Mouse (Mus musculus) liver, embryonic 14.5 days (tissue): ENCODE measurements around the gene Sgsh. TPM values are rescaled to one million over a fixed set of nuclear protein-coding genes. Genes with fewer than 3 reads are reported as not detected.

Experiments
- ATAC-seq: fragments of 200-750 bp; cut with Nextera tagmentation; 2 replicates; pipeline ENCODE4 v1.8.0; 2017; ENCODE audit warnings: moderate number of reproducible peaks, mild to moderate bottlenecking, moderate library complexity; ENCODE audit not compliant: insufficient read depth
- DNase-seq, 3 experiments: peaks; one replicate each; pipeline ENCODE4 v3.0.0-alpha.2; 2012 to 2013; ENCODE audit warnings: low read depth in 3 of 3, low spot score in 3 of 3
- H3K27ac ChIP-seq: fragments of 300-500 bp; sonication (generic); 2 replicates; pipeline ENCODE4 v1.5.1; 2014; ENCODE audit warnings: moderate library complexity, mild to moderate bottlenecking, control low read depth, inconsistent platforms
- H3K27me3 ChIP-seq: fragments of 300-500 bp; sonication (generic); 2 replicates; pipeline ENCODE4 v1.6.1; 2014; ENCODE audit warnings: mild to moderate bottlenecking, low read length, moderate library complexity; ENCODE audit not compliant: control insufficient read depth, insufficient read depth
- H3K36me3 ChIP-seq: fragments of 300-500 bp; sonication (generic); replicated peaks from 2 replicates; pipeline ENCODE4 v1.6.1; 2014; ENCODE audit warnings: low read depth; ENCODE audit not compliant: control insufficient read depth, insufficient read depth
- H3K4me1 ChIP-seq, 2 experiments: fragments of 200-500 bp in 1 of 2; fragments of 300-500 bp in 1 of 2; sonication (generic) in 1 of 2; replicated peaks; 2 replicates each; pipeline ENCODE4 v1.6.1; 2012 to 2014; ENCODE audit warnings: antibody characterized with exemption in 1 of 2, inconsistent platforms in 1 of 2, low read length in 1 of 2; ENCODE audit not compliant: control insufficient read depth in 2 of 2, insufficient read depth in 2 of 2
- H3K4me2 ChIP-seq: fragments of 300-500 bp; sonication (generic); 2 replicates; pipeline ENCODE4 v1.6.1; 2014; ENCODE audit warnings: low read depth, mild to moderate bottlenecking, control low read depth, moderate library complexity
- H3K4me3 ChIP-seq, 2 experiments: fragments of 200-500 bp in 1 of 2; fragments of 300-500 bp in 1 of 2; sonication (generic) in 1 of 2; 2 replicates each; pipeline ENCODE4 v1.5.1; 2012 to 2014; ENCODE audit warnings: low read depth in 2 of 2, low read length in 2 of 2, mild to moderate bottlenecking in 2 of 2, control low read depth in 1 of 2, inconsistent platforms in 1 of 2, moderate library complexity in 1 of 2; ENCODE audit not compliant: insufficient read depth in 1 of 2
- H3K9ac ChIP-seq: fragments of 300-500 bp; sonication (generic); replicated peaks from 2 replicates; pipeline ENCODE4 v1.6.1; 2014; ENCODE audit warnings: mild to moderate bottlenecking, control low read depth, moderate library complexity
- H3K9me3 ChIP-seq: fragments of 300-500 bp; sonication (generic); 2 replicates; pipeline ENCODE4 v1.6.1; 2016; ENCODE audit warnings: low read length, mixed read lengths; ENCODE audit not compliant: control insufficient read depth
- CTCF ChIP-seq: IDR thresholded peaks from 2 replicates; pipeline ENCODE4 v1.5.1; 2016; ENCODE audit warnings: antibody characterized with exemption, low read depth, control low read depth
- EP300 ChIP-seq: IDR thresholded peaks from 2 replicates; pipeline ENCODE4 v1.6.1; 2016; ENCODE audit warnings: antibody characterized with exemption, low read depth
- WGBS: fragments of 180-500 bp; shearing (Covaris S2); extraction: QIAGEN DNeasy Blood & Tissue Kit; methylation state at CpG from one replicate; pipeline ENCODE4 v1.1.7; 2014; ENCODE audit not compliant: insufficient replicate concordance; 5-methylcytosine and 5-hydroxymethylcytosine counted together
- polyA plus RNA-seq, 2 experiments: library from polyadenylated mRNA; depleted of rRNA in 1 of 2; stranded (reverse) in 1 of 2; unstranded in 1 of 2; fragments of >200 nt; fragmentation: Nextera tagmentation in 1 of 2; extraction: Ambion mirVana in 1 of 2; gene quantifications; 2 replicates each; pipeline versions ENCODE4 v1.2.1 to v1.2.3; 2012 to 2014

Gene Sgsh
- polyA plus RNA-seq, 2 experiments: 1.3 to 2.2 TPM

- H3K27ac ChIP-seq: no peak overlapping the region
- no peak overlapping the region for H3K4me2 ChIP-seq
- H3K9me3 ChIP-seq: no peaks in the 10 kb centered on the region; the same call in 1 of the 2 replicates
- 67% methylated on average over 1 of the region's 1 CpGs for WGBS
- no peaks in the 10 kb centered on the region for H3K4me1 ChIP-seq
- no peak for DNase-seq
- ATAC-seq: no peak
- H3K4me3 ChIP-seq: no peak overlapping the region
- no peak overlapping the region for H3K9ac ChIP-seq
- TF ChIP-seq EP300 (no peak), CTCF (peak; percentile 69)
- no peaks in the 10 kb centered on the region for H3K27me3 ChIP-seq
- no peaks in the 10 kb centered on the region for H3K36me3 ChIP-seq
Measured at GRCm38 (mm10) chr11:119325068-119325467, 30.3 kb downstream of the Sgsh start.

DNA sequence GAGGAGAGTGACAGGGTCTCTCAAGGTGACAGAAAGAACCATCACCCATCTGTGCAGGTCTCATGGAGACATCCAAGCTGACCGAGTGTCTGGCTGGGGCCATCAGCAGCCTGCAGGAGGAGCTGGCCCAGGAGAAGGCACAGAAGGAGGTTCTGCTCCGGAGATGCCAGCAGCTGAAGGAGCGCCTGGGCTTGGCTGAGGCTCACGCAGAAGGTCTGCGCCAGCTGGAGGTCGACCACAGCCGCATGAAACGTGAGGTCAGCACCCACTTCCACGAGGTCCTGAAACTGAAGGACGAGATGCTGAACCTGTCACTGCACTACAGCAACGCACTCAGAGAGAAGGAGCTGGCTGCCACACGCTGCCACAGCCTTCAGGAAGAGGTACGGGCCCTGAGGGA, 32.8 kb downstream of the Sgsh start:
- H3K4me1 ChIP-seq: no peaks in the 10 kb centered on the region
- no peaks in the 10 kb centered on the region; the same call in 1 of the 2 replicates for H3K9me3 ChIP-seq
- H3K27ac ChIP-seq: no peak overlapping the region
- TF ChIP-seq EP300 (no peak), CTCF (no peak)
- ATAC-seq (no peak), DNase-seq (no peak)
- WGBS: 64% methylated on average over 13 of the region's 13 CpGs
- H3K9ac ChIP-seq: no peak overlapping the region
- H3K4me2 ChIP-seq: no peak overlapping the region
- H3K4me3 ChIP-seq: no peak overlapping the region
- no peaks in the 10 kb centered on the region for H3K36me3 ChIP-seq
- no peaks in the 10 kb centered on the region for H3K27me3 ChIP-seq

DNA sequence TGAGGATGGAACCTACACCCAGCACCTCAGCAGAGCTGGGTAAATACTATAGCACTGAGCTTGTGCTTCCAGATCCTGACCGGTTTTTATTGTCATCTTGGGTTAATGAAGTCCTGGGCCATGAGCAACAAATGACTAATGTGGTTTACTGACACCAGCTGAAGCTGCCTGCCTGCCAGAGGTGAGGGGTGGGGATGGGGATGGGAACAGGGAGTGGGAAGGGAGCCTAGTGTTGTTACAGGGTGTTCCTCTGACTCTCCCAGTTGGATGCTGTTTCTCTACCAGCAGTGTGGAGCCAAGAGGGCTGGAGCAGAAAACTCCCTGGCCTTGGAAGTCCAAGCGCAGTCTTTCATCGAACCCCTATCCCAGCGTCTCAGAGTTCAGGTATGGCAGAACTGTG, 38.6 kb downstream of the Sgsh start:
- H3K27ac ChIP-seq: no peak overlapping the region
- TF ChIP-seq EP300 (no peak), CTCF (no peak)
- H3K27me3 ChIP-seq: no peaks in the 10 kb centered on the region
- no peaks in the 10 kb centered on the region for H3K9me3 ChIP-seq
- no peaks in the 10 kb centered on the region for H3K4me1 ChIP-seq
- no peak overlapping the region for H3K4me3 ChIP-seq
- no peaks in the 10 kb centered on the region for H3K36me3 ChIP-seq
- no peak for DNase-seq
- WGBS: 79% methylated on average over 4 of the region's 4 CpGs
- no peak for ATAC-seq
- H3K9ac ChIP-seq: no peak overlapping the region
- H3K4me2 ChIP-seq: no peak overlapping the region

GRCm38 (mm10) chr11:119314252-119314936, 40.9 kb downstream of the Sgsh start:
- DNase-seq: no peak
- no peaks in the 10 kb centered on the region for H3K4me1 ChIP-seq
- no peaks in the 10 kb centered on the region for H3K36me3 ChIP-seq
- no peak overlapping the region for H3K27ac ChIP-seq
- H3K4me3 ChIP-seq: no peak overlapping the region
- no peaks in the 10 kb centered on the region for H3K9me3 ChIP-seq
- H3K27me3 ChIP-seq: no peaks in the 10 kb centered on the region
- H3K4me2 ChIP-seq: no peak overlapping the region
- ATAC-seq: no peak
- 53% methylated on average over 17 of the region's 17 CpGs for WGBS
- H3K9ac ChIP-seq: no peak overlapping the region
- no peak for TF ChIP-seq EP300
- TF ChIP-seq CTCF: no peak

DNA sequence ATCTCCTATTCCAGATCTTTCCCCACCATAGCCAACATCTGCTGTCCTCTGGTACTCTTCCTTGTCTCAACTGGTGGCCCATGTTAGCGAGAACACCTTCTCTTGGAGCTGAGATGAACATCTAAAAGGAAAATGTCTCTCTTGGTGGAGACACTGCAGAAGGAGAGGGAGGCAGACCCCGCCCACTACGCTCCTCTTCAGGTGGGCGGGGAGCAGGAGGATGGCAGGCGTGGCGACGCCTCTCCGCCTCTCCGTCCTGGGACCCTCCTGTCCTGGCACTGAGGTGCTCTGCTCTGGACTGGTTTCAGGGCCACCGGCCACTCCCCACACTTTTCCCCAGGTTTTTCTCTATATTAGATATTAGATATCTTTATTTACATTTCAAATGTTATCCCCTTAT, 44.7 kb downstream of the Sgsh start:
- Histone ChIP-seq H3K27me3 (no peaks in the 10 kb centered on the region), H3K4me1 (no peaks in the 10 kb centered on the region), H3K27ac (no peak overlapping the region), H3K36me3 (no peaks in the 10 kb centered on the region), H3K9ac (no peak overlapping the region), H3K4me3 (no peak overlapping the region), H3K9me3 (no peaks in the 10 kb centered on the region), H3K4me2 (no peak overlapping the region)
- no peak for DNase-seq
- WGBS: 13% methylated on average over 10 of the region's 10 CpGs
- ATAC-seq: no peak
- TF ChIP-seq CTCF: no peak
- TF ChIP-seq EP300: no peak
